Mouse (Mus musculus) left cerebral cortex, postnatal 4 days (tissue): ENCODE data around the gene 2700097O09Rik. TPM values are rescaled to one million over a fixed set of nuclear protein-coding genes. Genes with fewer than 3 reads are reported as not detected.
"Not testable (repeated sequence)": the region's sequence is repeated elsewhere in the genome, so short reads cannot be mapped to it uniquely, and the experiment has no call there.

Experiments used
- DNase-seq: peaks from one replicate; pipeline ENCODE4 v3.0.0-alpha.2; 2022
- intact Hi-C: fragments of 180-260 bp; cut with DNase I; formaldehyde crosslinking; loops from one replicate; pipeline ENCODE4 v1.15.1; 2025
- total RNA-seq, 2 experiments: library from RNA; stranded (reverse); gene quantifications; 2 replicates each; pipeline ENCODE4 v1.2.3; 2021

2700097O09Rik gene
- total RNA-seq, 2 experiments from 2014 or later = 12.6 to 13.8 TPM

GRCm38 (mm10) chr12:55049731-55050353 is 30.1 kb downstream of the 2700097O09Rik start:
- DNase-seq = no peak
- intact Hi-C loops = no loop called here

GRCm38 (mm10) chr12:55041011-55041410 is 38.9 kb downstream of the 2700097O09Rik start:
- intact Hi-C loops = no loop called here
- DNase-seq = no peak

- intact Hi-C loops = no loop called here
These were observed 52.8 kb downstream of the 2700097O09Rik start for GRCm38 (mm10) chr12:55027088-55027487.

GRCm38 (mm10) chr12:55023284-55023683 is 56.6 kb downstream of the 2700097O09Rik start:
- intact Hi-C loops = no loop called here
- no peak for DNase-seq

More at GRCm38 (mm10) chr12:55027088-55027487, 52.8 kb downstream of the 2700097O09Rik start:
- no peak for DNase-seq

- intact Hi-C loops = no loop called here
- DNase-seq = no peak
These were observed 60.5 kb downstream of the 2700097O09Rik start for GRCm38 (mm10) chr12:55019421-55019877.

GRCm38 (mm10) chr12:55017119-55017721 is 62.7 kb downstream of the 2700097O09Rik start:
- intact Hi-C loops = no loop called here
- DNase-seq = no peak

- intact Hi-C loops = no loop called here
- no peak for DNase-seq
These were observed 63.4 kb downstream of the 2700097O09Rik start for GRCm38 (mm10) chr12:55016339-55017118.

- no peak for DNase-seq
- intact Hi-C loops = no loop called here
These were observed 64.5 kb downstream of the 2700097O09Rik start for GRCm38 (mm10) chr12:55015428-55015827.

- intact Hi-C loops = no loop called here
- no peak for DNase-seq
These were observed 66.1 kb downstream of the 2700097O09Rik start, which contains the start of gene Baz1a for GRCm38 (mm10) chr12:55013626-55014398. TSS of gene Baz1a (minus strand) at chr12:55014348.

- intact Hi-C loops = no loop called here
- no peak for DNase-seq
These were observed 66.9 kb downstream of the 2700097O09Rik start for GRCm38 (mm10) chr12:55013031-55013430.

GRCm38 (mm10) chr12:55007361-55008008 is 72.4 kb downstream of the 2700097O09Rik start:
- DNase-seq = no peak
- intact Hi-C loops = no loop called here

GRCm38 (mm10) chr12:55006071-55006470 is 73.8 kb downstream of the 2700097O09Rik start:
- no peak for DNase-seq
- intact Hi-C loops = no loop called here

- intact Hi-C loops = no loop called here
- DNase-seq = no peak
These were observed 75.5 kb downstream of the 2700097O09Rik start for GRCm38 (mm10) chr12:55004396-55004795.

- no peak for DNase-seq
- intact Hi-C loops = no loop called here
These were observed 76.1 kb downstream of the 2700097O09Rik start for GRCm38 (mm10) chr12:55003843-55004242.

GRCm38 (mm10) chr12:55002532-55002931 is 77.4 kb downstream of the 2700097O09Rik start:
- intact Hi-C loops, DNase-seq: not testable (repeated sequence)

GRCm38 (mm10) chr12:54999016-54999690 is 80.8 kb downstream of the 2700097O09Rik start:
- intact Hi-C loops = no loop called here
- no peak for DNase-seq

GRCm38 (mm10) chr12:54998411-54998810 is 81.5 kb downstream of the 2700097O09Rik start:
- DNase-seq = no peak
- intact Hi-C loops = no loop called here

GRCm38 (mm10) chr12:54996979-54997474 is 82.9 kb downstream of the 2700097O09Rik start:
- intact Hi-C loops = no loop called here
- no peak for DNase-seq

GRCm38 (mm10) chr12:54995965-54996364 is 83.9 kb downstream of the 2700097O09Rik start:
- no peak for DNase-seq
- intact Hi-C loops = no loop called here
